Mouse (Mus musculus) megakaryocyte, adult 5-6 weeks (primary cell): ENCODE results near the gene Ccdc74a. TPM values are rescaled to one million over a fixed set of nuclear protein-coding genes. Genes with fewer than 3 reads are reported as not detected.
"Not testable (repeated sequence)": the region's sequence is repeated elsewhere in the genome, so short reads cannot be mapped to it uniquely, and the experiment has no call there.

ENCODE experiments used
- ATAC-seq: 2 replicates; pipeline ENCODE4 v1.8.0; 2016; ENCODE audit warnings: mild to moderate bottlenecking, inconsistent platforms; ENCODE audit not compliant: poor library complexity, severe bottlenecking
- total RNA-seq, 2 experiments: library from RNA; stranded (forward) in 1 of 2; stranded (reverse) in 1 of 2; fragments of 153-499, 151-499 nt in 1 of 2; fragments of 221-1000, 200-1000 nt in 1 of 2; gene quantifications; 2 replicates each; pipeline versions ENCODE4 v1.2.3 to v1.2.4; 2015 to 2017

Gene Ccdc74a
- total RNA-seq (2015): 0.36 TPM in 1 of 2 replicates, not detected in the other
- total RNA-seq (2017): not detected in 2 replicates

DNA sequence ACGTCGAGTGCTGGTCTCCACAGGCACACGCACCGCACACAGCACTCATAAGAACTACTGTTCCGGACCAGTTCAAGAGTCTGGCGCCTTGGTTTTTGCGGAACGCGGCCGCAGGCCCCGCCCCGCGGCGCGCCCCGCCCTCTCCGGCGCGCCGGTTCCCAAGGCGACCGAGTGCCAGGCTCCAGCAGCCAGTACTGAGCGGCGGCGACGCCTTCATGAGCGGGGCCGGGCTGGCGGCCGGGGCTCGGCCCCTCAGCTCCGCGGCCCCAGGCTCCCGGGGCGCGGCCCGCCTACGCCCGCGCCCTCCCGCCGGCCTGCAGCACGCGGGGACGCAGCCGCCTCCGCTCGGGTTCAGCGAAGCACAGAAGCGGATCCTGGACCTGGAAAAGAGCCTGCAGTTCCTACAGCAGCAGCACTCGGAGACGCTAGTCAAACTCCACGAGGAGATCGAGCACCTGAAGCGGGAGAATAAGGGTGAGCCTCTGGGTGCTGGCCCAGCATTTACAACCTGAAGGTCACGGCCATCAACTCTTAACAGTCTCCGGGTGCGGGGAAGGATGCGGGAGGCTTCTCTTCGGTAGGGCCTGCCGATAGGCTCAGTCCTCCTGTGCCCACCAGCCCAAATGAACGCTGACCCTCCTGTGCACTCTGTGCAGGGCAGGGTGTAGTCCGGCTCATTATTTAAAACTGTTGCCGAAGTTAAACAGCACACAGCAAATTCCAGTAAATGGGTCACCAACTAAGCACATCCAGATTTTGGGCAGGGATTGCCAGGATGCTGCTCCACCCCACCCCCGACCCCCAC lies at the start of gene Ccdc74a:
Gene Ccdc74a (plus strand): TSS at position 161 of the 805 bp plus-strand sequence.
- ATAC-seq: peak; percentile 89

DNA sequence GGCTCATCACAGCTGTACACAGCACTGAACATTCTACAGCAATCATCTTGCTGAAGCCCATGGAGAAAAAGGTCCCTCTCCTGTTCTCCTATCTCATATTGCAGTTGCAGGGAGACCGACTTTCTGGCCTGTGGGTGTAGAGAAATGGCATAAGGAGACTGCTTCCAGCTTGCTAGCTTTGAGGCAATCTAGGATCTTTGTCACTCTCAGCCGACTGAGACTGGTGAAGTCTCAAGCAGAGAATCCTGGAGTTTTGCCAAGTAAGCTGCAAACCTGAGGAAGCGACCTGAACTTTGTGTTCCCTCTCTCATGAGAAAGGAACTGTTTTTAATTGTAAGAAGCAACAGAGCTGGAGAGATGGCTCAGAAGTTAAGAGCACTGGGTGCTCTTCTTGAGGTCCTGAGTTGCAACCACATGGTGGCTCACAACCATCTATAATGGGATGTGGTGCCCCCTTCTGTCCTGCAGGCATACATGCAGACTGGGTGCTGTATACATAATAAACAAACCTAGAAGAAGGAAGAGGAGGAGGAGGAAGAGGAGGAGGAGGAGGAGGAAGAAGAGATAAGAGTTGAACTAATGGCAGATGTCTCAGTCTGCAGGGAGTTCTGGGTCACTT lies 45.2 kb upstream of the Ccdc74a start:
- ATAC-seq: no peak

DNA sequence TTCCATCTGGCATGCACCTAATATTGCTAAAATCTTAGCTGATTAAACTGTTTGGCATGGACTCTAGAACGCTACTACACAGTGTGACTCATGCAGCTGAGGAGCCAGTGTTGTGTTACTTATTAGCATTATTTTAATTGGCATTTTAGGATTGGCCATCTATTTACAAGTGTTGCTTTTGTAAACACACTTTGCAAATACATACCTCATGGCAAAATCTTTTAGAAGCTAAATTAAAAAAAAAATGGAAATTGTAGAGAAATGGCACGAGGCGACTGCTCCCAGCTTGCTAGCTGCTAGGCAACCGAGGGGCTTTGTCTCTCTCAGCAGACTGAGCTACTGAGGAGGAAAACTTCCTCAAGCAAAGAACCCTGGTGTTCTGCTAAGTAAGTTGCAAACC lies 41.3 kb upstream of the Ccdc74a start:
- no peak for ATAC-seq

DNA sequence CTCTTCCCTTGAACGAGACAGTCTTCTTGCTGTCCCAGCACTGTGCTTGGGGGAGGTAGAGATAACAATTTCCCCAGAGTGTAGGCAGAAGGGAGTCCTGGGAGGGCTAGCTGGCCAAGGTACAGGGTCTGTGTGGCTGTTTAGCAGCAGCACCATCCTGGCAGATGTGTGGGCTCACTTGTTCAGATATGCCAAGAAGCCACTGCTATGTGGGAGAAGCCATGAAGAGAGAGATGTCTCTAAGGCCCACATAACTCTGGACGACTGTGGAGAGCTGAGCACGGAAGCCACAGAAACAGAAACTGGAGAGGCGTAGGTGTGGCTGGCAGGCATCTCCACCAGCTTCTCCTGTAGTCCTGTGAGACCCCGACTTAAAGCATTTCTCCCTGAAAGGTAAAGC lies 40.6 kb upstream of the Ccdc74a start:
- no peak for ATAC-seq

DNA sequence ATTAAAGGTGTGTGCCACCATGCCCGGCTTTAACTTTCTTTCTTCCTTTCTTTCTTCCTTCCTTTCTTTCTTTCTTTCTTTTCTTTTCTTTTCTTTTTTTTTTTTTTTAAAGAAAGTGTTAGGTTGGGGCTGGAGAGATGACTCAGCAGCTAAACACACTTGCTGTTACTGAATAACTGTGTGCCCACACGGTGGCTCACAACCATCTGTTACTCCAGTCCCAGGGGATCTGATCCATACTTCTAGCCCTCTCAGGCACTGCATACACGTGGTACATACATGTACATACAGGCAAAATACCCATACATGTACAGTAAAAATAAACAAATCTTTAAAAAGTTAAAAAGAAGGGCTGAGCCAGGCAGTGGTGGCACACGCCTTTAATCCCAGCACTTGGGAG lies 34.9 kb upstream of the Ccdc74a start:
- ATAC-seq: no peak

DNA sequence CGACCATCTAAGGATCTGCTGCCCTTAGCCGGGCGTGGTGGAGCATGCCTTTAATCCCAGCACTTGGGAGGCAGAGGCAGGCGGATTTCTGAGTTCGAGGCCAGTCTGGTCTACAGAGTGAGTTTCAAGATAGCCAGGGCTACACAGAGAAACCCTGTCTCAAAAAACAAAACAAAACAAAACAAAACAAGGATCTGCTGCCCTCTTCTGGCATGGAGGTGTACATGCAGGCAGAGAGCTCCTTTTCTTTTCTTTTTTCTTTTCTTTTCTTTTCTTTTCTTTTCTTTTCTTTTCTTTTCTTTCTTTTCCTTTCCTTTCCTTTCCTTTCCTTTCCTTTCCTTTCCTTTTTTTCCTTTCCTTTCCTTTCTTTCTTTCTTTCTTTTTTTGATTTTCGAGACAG lies 31.5 kb upstream of the Ccdc74a start:
- not testable (repeated sequence) for ATAC-seq

DNA sequence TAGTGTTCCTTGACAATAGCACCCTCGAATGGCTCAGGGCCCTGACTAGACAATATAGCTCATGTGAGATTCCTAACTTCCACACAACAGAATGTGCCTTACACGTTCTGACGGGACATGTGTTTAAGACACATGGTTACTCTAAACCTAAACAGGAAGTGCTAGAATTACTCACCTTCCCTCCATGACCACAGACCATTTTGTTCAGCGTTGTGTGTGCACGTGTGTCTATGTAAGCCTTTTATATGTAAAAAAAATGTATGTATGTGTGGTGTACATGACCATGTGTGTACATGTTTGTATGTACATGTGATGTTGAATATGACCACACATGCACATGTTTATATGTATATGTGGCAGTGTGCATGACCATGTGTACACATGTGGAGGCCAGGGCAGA lies 30.1 kb upstream of the Ccdc74a start:
- ATAC-seq: no peak

DNA sequence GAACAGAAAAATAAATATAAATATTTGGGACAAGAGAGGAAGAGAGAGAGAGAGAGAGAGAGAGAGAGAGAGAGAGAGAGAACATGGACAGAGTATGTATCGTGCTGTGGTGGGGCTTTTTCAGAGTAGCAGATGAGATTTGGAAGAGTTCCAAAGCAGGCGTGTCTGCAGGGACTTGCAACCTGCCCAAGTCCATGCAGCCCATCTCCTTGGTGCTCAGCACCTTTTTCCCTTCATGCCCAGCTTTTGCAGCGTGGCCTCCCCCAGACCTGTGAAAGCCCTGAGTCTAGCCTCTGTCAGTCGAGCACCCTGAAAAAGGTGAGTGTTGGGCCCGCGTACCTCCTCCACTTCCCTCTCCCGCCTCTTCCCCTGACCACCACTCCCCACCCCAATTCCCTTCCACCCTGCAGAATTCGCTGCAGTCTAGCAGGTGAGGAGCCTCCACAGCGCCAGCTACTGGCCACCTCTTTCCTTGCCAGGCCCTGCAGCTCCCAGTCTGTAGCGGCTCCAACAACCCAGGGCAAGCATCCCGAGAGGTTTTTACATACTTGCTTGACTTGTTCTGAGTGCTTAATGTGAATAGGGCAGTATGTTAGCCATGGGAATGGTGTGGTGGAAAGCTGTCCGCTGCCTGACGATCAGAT lies 28.2 kb upstream of the Ccdc74a start:
- peak; percentile 76 for ATAC-seq

DNA sequence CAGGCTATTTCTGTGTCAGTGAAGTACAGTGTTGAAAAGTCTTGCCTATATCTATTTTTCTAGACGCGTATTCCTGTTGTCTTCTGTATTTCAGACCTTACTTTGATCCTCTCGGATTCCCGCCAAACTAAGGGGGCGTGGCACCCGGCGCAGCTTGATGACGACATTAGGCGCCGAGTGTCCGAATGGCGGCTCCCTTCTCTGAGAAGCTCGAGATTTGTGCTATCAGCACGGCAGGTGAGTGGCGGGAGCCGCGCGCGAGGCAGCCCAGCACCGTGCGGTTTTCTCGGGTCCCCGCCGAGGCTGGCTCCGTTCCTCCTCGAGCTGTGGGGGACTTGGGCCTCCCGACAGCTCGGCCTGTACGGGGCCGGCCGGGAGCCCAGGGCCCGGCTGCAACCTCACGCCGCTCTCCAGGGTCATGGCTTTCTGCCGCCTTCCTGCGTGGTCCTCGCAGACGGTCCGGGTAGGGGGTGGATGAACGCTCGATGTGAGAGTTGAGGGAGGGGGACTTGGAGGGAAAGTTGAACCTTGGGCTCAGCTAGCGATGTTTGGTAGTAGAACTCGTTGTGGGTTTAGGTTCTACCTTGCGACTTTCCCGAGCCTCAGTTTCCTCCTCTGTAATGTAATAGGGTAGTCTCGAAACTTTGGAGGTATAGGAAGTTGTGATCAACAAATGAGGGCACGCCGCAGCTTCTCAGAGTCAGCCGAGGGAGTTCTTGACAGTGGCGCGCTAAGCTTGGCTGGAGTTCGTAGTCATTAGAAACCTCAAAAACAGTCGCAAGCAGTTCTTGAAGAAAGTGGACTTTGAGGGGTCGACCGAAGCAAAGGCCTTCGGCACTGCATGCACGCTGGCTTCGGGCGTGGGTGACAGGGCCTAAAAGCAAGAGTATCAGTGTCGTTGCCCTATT lies 26.8 kb upstream of the Ccdc74a start, which contains the start of gene Smpd4:
Gene Smpd4 (plus strand): TSS at position 157 of the 908 bp plus-strand sequence.
- peak; percentile 81 for ATAC-seq

DNA sequence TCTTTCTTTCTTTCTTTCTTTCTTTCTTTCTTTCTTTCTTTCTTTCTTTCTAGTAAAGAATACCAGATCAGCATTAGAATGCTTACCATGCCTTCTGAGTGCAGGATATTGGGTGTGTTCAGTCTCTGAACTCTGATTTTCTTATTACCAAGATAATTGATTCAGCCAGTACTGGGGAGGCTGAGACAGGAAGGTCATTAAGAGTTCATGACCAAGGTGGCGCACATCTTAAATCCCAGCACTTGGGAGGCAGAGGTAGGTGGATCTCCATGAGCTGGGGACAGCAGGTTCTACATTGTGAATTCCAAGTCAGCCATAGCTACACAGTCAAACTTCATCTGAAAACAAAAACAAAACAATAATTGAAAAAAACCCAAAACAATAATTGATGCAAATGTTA lies 24.3 kb upstream of the Ccdc74a start:
- ATAC-seq: no peak

DNA sequence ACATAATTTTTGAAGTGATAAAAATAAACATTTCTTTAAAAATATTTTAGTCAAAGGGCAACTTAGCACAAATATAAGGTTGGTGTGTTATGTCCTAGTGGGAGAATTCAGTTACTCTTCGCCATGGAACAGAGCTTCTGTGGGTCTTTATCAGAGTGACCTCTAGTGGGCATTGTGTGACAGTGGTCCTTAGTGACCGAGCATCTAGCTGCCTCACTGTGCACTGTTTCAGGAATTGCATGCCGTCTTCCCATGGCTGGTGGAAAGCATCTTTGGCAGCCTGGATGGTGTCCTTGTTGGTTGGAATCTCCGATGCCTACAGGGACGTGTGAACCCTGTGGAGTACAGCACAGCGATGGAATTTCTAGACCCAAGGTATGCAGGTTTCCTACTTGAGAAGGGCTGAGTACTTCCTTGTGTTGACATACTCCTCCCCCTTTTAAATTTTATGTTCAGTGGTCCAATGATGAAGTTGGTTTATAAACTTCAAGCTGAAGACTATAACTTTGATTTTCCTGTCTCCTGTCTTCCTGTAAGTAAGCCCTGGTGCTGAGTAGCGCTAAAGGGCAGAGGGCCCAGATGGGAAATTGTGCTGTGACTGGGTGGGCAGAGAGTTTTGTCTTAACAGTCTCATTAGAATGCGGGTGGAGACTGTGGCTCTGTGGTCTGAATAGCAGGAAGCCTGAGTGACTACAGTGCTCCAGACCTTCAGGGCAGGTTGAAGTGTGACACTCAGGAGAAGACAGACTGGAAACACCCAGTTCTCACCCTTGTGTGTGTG lies 20.6 kb upstream of the Ccdc74a start:
- ATAC-seq: 0 out of 2 replicates have a peak, but pooled peaks have one; percentile 45

DNA sequence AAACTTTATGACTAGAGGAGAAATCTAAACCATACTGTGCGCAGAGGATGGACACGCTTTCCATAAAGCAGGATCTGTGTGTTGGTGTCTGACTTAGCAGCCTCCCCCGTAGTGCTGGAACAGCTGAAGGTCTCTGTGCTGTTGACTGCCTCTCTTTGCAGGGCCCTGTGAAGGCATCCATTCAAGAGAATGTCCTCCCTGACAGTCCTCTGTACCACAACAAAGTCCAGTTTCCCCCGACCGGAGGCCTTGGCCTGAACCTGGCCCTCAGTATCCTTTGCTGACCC lies 20.1 kb upstream of the Ccdc74a start:
- no peak for ATAC-seq

DNA sequence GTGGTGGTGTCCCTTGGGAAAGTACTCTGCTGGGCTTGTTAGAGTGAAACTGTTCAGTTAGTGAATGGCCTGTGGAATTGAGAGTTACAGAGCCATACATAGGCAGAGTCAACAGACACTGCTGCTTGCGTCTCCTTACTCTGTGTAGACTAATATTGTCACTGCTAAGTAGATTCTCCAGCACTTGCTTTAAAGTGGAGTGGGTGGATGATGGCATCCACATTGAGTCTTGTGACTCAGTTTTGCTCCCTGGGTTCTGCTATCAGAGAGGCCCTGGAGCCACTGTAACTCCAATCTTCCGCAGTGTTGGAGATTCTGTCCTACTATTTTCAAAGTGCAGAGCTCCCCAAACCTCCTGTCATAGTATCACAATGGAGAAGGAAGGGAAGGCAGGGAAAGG lies 13.7 kb upstream of the Ccdc74a start:
- ATAC-seq: no peak

DNA sequence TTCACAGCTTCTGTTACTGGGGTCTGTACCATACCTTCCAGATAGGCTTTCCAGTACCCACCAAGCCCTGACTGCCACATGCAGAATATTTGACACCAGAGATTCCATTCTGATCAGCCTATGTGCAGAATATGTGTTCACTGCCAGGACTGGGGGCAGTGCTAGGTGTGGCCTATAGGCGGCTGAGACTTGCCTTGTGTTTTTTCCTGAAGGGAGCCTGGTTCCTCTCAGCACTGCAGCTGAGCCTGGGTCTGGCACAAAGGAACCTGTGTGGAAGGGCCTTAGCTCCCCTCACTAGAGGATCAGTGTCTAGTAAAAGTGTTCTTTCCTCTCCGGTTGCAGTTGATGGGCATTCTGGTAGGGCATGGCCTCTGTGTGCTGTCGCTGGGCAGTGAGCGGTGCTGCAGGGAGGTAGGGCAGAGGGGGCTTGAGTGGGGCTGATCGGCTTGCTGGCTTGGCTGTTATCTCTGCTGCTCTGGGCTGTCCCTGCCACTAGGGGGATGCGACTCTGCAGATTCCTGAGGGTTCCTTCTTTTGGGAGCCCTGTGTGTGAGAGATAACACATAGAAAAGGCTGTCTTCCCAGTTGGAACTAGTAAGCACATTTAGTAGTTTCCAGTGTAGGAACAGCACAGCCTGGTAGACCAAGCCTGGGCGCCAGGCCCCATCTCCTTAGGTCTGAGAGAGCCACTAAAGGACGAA lies 12.6 kb upstream of the Ccdc74a start:
- ATAC-seq: no peak

DNA sequence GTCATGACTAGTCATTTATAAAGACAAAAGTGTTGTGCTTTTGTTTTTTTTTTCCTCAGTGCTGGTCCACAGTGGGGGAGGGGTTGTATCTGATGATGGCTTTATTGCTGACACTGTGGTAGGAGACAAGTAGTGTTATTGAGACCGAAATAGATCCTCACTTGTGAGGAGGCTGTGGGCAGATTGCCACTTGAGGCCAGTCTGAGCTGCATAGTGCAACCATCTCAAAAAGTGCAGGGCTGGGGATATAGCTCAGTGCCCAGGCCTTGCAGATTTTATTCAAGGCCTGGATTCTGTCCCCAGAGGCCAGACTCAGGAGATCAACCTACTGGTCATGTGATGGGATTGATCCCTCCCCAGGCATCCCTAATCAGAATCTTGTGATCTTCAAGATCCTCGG lies 9.4 kb upstream of the Ccdc74a start:
- no peak for ATAC-seq

DNA sequence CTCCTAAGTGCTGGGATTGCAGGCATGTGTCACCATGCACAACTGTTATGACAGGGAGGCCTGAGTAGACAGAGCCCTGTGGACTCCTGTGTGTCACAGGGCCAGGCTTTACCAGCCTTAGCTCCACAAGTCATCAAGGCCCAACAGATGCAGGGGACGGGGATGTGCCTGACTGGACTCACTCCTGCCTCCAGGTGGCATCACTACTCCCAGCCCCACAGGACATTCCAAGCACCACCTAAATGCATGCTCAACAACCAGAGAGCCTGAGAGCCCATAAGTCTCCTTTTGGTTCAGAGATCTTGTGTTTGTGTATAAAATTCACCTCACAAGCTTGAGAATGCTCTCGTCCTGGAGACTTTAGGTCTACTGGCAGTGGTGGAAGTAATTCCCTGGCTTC lies 8.7 kb upstream of the Ccdc74a start:
- no peak for ATAC-seq

DNA sequence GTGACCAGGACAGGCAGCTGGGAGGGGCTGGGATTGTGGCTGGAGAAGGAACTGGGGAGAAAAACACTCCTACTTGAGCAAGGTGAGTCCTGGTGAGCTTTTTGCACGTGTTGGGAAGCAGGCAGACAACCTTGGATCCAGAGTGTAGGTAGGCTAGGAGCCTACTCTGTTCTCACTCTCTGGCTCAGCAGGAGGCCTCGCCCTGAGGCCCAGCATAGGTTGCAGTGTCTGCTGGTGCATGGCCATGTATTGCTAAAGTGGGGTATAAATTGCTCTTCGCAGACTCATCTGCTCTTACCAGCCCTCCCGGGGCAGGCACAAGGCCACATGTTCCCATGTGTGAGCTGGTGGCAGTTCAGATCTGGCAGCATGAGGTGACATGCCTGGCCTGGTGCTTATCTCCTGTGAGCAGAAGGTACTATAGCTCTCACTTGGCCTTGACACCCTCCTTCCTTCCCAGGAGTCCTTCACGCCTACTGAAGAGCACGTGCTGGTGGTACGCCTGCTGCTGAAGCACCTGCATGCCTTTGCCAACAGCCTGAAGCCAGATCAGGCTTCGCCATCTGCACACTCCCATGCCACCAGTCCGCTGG lies 8.1 kb upstream of the Ccdc74a start:
- ATAC-seq: peak; percentile 52

DNA sequence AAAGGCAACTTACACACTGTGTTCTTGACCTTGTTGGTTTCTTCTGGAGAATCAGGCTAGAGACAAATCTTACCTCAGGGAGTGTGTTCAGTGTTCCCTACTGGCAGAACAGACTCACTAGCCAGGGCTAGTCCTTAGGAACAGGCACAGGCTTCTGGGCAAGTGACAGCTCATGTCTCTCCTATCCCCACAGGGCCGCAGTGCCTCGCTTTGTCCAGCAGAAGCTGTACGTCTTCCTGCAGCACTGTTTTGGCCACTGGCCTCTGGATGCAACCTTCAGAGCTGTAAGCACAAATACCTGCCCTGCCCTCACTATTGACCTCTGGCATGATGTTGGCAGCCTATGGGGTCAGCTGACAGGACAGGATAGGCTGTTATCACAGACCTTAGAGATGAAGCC lies 7.2 kb upstream of the Ccdc74a start:
- ATAC-seq: no peak

DNA sequence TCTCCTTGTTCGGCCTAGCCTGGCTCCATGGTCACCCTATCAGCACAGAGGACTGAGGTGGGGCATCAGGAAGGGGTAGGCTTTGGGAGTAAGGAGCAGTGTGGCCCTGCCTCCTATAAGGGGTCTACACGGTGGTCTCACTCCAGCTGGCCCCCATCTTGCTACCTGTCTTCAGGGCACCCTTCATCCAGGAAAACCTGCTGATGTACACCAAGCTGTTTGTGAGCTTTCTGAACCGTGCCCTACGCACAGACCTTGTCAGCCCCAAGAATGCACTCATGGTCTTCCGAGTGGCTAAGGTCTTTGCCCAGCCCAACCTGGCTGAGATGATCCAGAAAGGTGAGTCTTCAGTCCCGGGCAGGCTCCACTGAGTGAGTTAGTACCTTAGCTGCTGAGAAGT lies 6.3 kb upstream of the Ccdc74a start:
- no peak for ATAC-seq
